Mouse (Mus musculus): ENCODE data around the gene Lrp5.

Gene Lrp5

GRCm38 (mm10) chr19:3612534-3613273 lies 73.7 kb downstream of the Lrp5 start:
- DNase-seq (ENCODE audit: low read depth): no peak

- no peak for DNase-seq (ENCODE audit: low read depth)
These were observed 74.6 kb downstream of the Lrp5 start for GRCm38 (mm10) chr19:3611730-3612129.

DNA sequence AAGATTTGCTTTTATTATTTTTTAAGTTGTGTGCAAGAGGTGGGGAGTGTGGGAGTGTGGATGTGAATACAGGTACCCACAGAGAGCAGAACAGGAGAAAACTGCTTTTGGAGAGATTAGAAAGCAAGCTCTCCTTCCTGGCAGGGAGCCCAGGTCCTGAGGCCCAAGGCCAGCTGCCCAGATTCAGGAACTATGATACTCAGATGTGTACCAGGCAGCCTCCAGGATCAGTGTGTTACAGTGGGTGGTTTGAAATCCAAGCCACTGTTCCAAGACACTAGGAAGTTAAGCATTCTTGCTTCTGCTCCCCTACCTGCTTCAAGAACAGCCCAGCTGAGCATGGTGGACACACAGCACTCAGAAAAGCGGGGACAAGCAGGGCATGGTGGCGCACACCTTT lies 75.5 kb downstream of the Lrp5 start:
- DNase-seq (ENCODE audit: low read depth): peak; percentile 47

DNA sequence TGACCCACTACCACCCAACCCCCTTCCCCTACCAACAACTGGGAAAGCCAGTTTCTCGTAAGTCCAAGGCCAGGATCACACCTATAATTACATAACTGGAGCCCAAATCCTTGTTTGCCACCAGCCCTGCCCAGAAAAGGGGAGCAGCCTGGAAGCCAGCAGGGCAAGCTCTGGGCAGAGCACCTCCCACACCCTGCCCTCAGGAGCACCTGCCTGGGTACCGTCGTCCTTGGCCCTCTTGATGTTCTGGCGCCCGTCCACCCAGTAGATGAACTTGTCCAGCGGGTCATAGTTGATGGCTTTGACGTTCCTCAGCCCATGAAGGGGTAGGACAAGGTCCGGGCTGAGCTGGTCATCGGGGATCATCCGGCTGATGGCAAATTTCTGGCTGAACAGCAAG lies 76.5 kb downstream of the Lrp5 start:
- no peak for DNase-seq (ENCODE audit: low read depth)

- no peak for DNase-seq (ENCODE audit: low read depth)
These were observed 92.0 kb downstream of the Lrp5 start for GRCm38 (mm10) chr19:3594316-3594715.

- no peak for DNase-seq (ENCODE audit: low read depth)
These were observed 92.8 kb downstream of the Lrp5 start for GRCm38 (mm10) chr19:3593379-3594055.

GRCm38 (mm10) chr19:3589968-3590367 lies 96.4 kb downstream of the Lrp5 start:
- DNase-seq (ENCODE audit: low read depth): no peak

GRCm38 (mm10) chr19:3589547-3589946 lies 96.8 kb downstream of the Lrp5 start:
- no peak for DNase-seq (ENCODE audit: low read depth)

DNA sequence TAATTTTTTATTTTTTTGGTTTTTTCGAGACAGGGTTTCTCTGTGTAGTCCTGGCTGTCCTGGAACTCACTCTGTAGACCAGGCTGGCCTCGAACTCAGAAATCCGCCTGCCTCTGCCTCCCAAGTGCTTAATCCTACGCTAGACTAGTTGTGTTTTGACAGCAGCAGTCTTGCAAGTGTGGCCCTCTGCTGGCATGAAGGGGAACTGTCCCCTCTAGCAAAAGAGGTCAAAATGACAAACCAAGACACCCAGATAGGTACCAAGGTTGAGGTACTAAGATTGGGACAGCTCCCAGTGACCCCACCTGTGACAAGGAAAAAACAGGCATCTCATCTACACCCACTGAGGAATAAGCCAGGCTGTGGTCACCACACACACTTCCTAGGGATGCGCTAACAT lies 98.6 kb downstream of the Lrp5 start:
- DNase-seq (ENCODE audit: low read depth): peak; percentile 37

- peak; percentile 80 for DNase-seq (ENCODE audit: low read depth)
These were observed 99.8 kb downstream of the Lrp5 start for GRCm38 (mm10) chr19:3586540-3586939.

- no peak for DNase-seq (ENCODE audit: low read depth)
These were observed 100.3 kb downstream of the Lrp5 start for GRCm38 (mm10) chr19:3586026-3586425.

DNA sequence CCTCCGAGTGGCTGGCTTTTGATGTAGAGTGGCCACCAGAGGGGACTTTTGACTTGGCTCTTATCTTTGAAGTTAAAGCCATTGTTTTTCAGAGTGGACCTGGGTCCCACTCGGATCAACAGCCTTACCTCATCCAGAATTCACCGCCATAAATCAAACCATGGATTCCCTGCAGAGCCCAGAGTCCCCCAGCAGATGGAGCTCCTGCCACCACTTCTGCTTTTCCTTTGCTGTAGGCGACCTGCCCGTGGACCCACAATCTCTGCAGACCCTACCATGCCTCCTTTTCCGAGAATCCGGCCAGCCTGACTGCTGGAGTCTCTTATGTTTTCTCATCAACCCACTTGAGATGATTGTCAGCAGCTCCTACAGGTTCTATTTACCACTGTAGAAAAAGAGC lies 105.0 kb downstream of the Lrp5 start:
- peak; percentile 73 for DNase-seq (ENCODE audit: low read depth)

DNA sequence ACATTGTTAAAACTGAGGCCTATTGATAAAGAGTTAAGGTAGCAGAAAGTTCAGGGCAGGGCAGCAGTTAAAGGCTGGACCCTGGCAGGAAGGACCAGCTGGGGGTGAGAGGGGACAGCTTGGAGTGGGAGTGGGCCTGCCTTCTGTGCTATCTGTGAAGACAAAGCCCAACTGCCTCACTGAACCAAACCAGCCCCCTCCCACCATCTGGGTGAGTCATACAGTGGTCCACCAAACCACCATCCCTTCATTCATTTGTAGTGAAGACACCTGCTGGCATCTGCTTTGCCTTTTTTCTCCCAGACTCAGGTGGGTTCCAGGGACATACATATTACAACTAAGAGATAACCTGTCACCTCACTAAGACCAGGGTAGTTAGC lies 108.5 kb downstream of the Lrp5 start:
- DNase-seq (ENCODE audit: low read depth): no peak

GRCm38 (mm10) chr19:3577265-3577910 lies 109.0 kb downstream of the Lrp5 start:
- no peak for DNase-seq (ENCODE audit: low read depth)

DNA sequence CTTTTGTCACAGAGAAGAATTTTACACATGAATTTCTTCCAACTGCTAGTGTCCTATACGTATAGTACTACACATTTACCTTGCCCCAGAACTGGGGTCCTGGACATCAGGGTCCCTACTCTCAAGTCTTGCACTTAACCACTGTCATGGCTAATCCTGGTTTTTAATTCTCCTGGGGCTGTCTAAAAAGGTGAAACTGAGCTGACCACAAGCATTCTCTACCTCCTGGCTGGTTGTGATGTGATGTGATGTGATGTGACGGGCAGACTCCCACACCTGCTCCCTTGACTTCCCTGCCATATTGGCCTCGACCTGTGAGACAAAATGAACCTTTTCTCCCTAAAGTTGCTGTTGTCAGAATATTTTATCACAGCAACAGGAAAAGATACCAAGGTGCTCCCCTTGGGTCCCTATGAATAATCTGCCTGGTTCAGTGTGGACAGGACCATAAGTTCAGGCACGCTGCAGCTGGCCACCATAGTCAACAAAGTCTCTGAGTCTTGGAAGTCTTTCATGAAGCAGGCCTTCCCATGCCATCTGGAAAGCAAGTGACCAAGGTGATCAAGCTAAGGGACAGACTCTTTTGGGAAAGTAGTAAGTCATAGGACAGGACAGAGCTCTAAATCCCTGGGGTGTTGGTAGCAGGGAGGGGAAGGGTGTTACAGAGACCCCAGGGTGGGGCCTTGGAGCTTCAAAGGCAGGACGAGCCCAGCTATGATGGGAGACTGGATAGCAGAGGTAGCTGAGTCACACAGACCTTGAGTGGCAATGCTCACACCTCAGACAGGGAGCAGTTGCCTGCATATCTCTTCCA lies 109.7 kb downstream of the Lrp5 start:
- no peak for DNase-seq (ENCODE audit: low read depth)

DNA sequence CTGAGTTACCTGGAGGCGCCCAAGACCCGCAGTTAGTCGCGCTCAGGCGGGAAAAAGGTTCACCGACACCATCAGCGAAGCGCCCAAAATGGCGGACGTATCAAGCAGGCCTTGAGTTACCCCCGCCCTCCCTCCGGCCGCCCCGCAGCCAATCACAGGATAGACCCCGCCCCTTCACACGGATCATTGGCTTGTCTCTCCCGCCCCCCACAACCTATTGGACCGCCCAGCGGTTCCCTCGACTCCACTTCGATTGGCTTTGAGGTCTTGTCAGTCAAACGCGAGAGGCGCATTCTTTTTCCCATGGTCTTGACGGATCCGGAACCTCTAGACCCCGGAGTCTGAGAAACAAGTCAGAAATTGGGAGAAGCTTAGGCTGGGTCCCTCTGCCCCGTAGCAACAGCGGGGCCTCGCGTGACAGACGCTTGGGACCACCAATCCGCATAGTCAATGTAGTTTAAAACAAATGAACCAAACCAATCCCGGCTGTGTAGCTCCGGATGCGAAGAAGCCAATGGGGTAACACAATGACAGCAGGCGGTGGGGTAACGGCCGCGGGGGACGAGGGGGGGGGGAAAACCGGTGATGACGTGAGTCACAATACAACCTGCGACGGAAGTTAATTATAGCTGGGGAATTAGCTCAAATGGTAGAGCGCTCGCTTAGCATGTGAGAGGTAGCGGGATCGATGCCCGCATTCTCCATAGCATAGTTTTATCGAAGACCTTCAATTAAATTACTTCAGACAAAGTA lies 110.6 kb downstream of the Lrp5 start, which contains the start of gene Ppp6r3:
Ppp6r3 (minus strand) TSS at position 118 of the 753 bp plus-strand sequence.
- DNase-seq (ENCODE audit: low read depth): peak; percentile 100

DNA sequence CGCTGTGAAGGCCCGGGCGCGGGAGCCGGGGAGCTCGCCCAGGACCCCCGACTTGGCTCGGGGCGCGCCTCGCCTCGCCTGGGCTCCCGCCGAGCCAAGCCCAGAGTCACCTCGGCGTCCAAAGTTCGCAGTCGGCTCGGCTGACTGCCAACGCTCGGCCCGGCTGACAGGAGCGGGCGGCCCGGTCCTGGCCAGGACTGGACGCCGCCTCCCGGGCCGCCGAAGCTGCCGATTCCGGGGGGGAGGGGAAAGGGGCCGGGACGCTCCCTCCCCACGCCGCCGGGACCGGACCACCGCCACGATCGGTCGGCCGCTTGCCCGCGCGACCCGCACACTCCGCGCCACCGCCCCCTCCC lies 111.1 kb downstream of the Lrp5 start:
- no peak for DNase-seq (ENCODE audit: low read depth)

DNA sequence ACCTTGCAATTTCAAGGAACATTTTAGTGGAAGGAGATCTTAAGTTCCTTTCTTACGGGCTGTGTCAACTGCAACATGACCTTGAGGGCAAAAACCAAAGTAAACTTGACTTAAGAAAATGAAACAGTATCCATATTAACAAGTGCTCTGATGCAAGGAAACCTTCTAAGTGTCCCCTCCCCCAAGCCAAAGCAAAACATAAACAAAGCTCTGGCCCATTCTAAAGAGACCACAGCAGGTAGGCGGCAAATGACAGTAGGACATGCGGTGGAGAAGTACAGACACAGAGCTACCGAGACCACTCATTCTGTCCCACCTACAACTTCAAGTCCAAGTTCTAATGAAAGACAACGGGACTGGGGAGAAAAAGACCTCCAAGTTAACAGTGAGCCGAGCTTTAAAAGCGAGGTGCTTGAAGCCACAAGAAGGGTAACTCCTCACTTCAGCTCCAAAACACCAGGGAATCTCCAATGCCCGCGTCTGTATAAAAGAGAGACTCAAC lies 111.7 kb downstream of the Lrp5 start:
- DNase-seq (ENCODE audit: low read depth): peak; percentile 44

- DNase-seq (ENCODE audit: low read depth): no peak
These were observed 122.1 kb downstream of the Lrp5 start for GRCm38 (mm10) chr19:3564309-3564708.

DNA sequence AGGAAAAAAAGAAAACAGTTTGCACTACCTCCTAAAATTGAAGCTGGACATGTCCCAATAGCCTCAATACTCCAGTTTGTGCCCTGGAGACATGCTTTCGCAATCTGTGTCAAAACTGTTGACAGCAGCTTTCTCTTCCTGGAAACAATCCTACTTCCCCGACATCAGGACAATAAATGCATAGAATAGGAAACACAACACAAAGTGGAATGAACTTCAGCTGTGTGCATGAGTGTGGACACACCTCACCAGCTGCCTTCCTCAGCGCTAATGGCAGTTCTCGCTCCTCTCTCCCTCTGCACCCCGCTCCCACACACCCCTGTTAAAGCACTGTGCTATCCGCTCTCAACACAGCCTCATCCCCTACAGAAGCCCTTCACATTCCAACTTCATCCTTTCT lies 123.6 kb downstream of the Lrp5 start:
- peak; percentile 87 for DNase-seq (ENCODE audit: low read depth)

DNA sequence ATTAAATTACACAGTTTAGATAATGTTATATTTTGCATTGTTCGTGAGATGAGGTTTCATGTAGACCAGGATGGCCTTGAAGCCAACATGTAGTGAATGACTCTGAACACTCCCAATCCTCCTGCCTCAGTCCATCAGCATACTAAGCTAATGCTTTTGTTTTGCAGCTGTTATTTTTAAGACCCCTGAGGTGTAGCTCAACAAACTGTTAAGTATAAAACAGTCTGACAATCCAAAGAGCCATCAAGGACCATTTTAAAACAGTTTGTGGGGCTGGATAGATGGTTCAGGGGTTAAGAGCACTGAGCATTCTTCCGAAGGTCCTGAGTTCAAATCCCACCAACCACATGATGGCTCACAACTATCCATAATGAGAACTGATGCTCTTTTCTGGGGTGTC lies 124.1 kb downstream of the Lrp5 start:
- DNase-seq (ENCODE audit: low read depth): no peak
